Mouse (Mus musculus): ENCODE measurements around the gene Trim47. TPM values are rescaled to one million over a fixed set of nuclear protein-coding genes. Genes with fewer than 3 reads are reported as not detected.
"Not testable (repeated sequence)": the region's sequence is repeated elsewhere in the genome, so short reads cannot be mapped to it uniquely, and the experiment has no call there.

Trim47 gene
- total RNA-seq, 1 experiment from 2014 or later = 17.1 TPM

GRCm38 (mm10) chr11:116106963-116107776 is 19.8 kb downstream of the Trim47 start:
- no peak for DNase-seq

- no peak for DNase-seq
Observed at GRCm38 (mm10) chr11:116106154-116106962, 20.7 kb downstream of the Trim47 start.

GRCm38 (mm10) chr11:116105065-116105464 is 21.9 kb downstream of the Trim47 start:
- no peak for DNase-seq

- peak; percentile 64 for DNase-seq
Observed at GRCm38 (mm10) chr11:116104006-116104646, 22.9 kb downstream of the Trim47 start.

GRCm38 (mm10) chr11:116103572-116103971 is 23.4 kb downstream of the Trim47 start:
- DNase-seq = no peak

- DNase-seq = no peak
Observed at GRCm38 (mm10) chr11:116102472-116102871, 24.5 kb downstream of the Trim47 start.

- no peak for DNase-seq
Observed at GRCm38 (mm10) chr11:116101931-116102381, 25.1 kb downstream of the Trim47 start.

GRCm38 (mm10) chr11:116100839-116101238 is 26.2 kb downstream of the Trim47 start:
- no peak for DNase-seq

GRCm38 (mm10) chr11:116100385-116100784 is 26.6 kb downstream of the Trim47 start:
- no peak for DNase-seq

- no peak for DNase-seq
Observed at GRCm38 (mm10) chr11:116099462-116099861, 27.5 kb downstream of the Trim47 start.

GRCm38 (mm10) chr11:116098711-116099460 is 28.1 kb downstream of the Trim47 start:
- DNase-seq = no peak

- no peak for DNase-seq
Observed at GRCm38 (mm10) chr11:116096213-116097108, 30.5 kb downstream of the Trim47 start.

- peak; percentile 58 for DNase-seq
Observed at GRCm38 (mm10) chr11:116095573-116095972, 31.4 kb downstream of the Trim47 start.

- DNase-seq = no peak
Observed at GRCm38 (mm10) chr11:116093771-116094565, 33.0 kb downstream of the Trim47 start.

- DNase-seq = not testable (repeated sequence)
Observed at GRCm38 (mm10) chr11:116092959-116093358, 34.1 kb downstream of the Trim47 start.

GRCm38 (mm10) chr11:116091591-116091990 is 35.4 kb downstream of the Trim47 start:
- no peak for DNase-seq

GRCm38 (mm10) chr11:116089545-116089944 is 37.5 kb downstream of the Trim47 start:
- no peak for DNase-seq

- DNase-seq = no peak
Observed at GRCm38 (mm10) chr11:116088741-116089394, 38.1 kb downstream of the Trim47 start.

- DNase-seq = no peak
Observed at GRCm38 (mm10) chr11:116088188-116088587, 38.8 kb downstream of the Trim47 start.
